Mouse (Mus musculus) right cerebral cortex, postnatal 14 days (tissue): ENCODE measurements around the gene Gm10570.

Experiments used
- DNase-seq: peaks from one replicate; pipeline ENCODE4 v3.0.0; 2022

The Gm10570 gene

GRCm38 (mm10) chr4:130304746-130305145 lies 3.7 kb downstream of the Gm10570 start:
- no peak for DNase-seq

DNA sequence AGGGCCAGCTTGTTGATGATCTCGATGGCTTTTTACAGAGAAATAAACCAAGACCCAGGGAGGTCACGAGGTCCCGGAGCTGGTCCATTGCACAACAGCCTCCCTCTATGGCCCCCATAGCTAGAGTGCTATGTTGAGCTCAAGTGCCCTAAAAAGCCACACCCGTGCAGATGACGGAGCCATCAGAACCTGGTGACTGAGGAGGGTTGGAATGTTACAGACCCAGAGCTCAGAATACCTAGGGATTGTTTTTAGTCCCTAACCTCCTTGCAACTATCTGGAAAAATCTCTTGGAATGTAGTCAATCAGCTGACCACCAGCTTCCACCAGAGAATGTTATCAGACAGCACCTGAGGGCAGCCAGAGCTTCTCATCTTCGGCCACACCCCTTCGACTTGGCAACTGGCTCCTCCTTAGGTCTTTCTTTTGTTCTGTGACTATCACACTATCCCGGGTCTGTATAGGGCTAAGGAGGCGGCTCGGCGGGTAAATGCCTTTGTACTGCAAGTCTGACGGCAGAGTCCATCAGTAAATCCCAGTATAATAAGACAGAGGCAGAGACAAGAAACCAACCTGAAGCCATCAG lies 6.1 kb downstream of the Gm10570 start:
- DNase-seq = no peak

DNA sequence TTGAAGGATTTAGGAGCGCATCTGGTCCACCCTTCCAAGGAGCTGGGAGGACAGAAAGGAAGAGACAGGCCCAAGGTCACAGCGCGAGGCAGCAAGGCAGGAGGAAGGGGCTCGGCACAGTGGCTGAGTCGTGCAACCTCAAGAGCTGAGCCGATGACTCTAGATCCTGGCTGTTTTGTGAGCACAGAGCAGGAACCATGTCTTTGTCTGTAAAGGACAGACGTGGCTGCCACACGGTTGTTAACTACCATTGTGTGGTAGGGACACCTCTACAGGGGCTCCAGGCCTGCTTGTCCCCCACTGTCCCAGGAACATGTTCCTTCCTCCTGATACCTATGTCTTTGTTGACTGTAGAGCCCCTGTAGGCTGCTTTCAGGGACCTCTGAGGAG lies 8.8 kb downstream of the Gm10570 start:
- DNase-seq = no peak

- DNase-seq = no peak
Observed at GRCm38 (mm10) chr4:130298877-130299628, 9.4 kb downstream of the Gm10570 start.

GRCm38 (mm10) chr4:130297123-130297529 lies 11.3 kb downstream of the Gm10570 start:
- DNase-seq = no peak

- DNase-seq = no peak
Observed at GRCm38 (mm10) chr4:130296243-130296965, 12.1 kb downstream of the Gm10570 start.

DNA sequence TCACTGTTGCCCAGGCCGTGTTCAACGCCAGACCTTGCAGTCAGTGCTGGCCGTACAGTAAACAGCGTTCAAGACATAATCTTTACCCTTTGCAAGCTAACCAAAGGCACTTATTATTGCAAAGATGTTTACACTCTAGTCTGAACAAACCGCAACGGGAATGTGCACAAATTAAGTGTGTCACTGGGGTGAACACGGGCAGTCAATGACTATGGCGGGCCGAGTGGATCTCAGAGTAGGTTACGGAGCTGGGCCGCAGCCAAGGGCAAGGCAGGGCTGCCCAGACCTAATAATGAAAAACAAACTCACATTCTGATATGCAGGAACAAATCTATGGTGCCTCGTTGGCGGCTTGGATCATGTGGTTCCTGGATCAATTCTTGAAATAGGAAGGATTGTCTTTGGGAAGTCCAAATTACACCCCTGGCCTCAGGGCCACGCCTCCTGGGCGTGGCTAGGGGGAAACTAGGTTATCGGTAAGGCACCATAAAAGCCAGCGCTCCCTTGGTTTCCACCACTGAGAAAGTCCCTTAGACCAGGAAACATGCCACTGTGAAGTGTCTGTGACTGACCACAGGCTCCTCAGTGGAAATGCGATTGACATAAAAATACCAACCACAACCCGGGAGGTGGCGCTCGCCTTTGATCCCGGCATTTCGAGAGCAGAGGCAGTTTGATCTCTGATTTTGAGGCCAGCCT lies 13.3 kb downstream of the Gm10570 start:
- DNase-seq = no peak

- no peak for DNase-seq
Observed at GRCm38 (mm10) chr4:130294513-130294912, 14.0 kb downstream of the Gm10570 start.

DNA sequence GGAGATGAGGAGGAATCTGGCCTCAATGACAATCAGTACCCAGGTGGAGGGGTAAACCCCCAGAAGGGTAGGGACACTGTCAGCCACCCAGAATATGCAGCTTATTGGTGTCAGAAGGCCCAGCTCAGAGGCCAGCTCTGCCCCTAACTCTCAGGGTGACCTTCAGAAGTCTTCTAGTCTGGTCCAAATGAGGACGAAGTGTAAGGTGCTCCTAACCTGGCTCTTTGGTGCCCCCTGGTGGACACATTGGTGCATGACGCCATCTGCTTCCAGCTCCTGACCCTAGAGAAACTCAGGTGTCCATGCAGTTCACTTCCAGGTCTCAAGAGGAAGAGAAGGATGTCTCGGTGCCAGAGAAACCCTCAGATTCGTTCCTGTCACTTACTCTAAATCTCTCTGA lies 16.2 kb downstream of the Gm10570 start:
- peak; percentile 68 for DNase-seq

DNA sequence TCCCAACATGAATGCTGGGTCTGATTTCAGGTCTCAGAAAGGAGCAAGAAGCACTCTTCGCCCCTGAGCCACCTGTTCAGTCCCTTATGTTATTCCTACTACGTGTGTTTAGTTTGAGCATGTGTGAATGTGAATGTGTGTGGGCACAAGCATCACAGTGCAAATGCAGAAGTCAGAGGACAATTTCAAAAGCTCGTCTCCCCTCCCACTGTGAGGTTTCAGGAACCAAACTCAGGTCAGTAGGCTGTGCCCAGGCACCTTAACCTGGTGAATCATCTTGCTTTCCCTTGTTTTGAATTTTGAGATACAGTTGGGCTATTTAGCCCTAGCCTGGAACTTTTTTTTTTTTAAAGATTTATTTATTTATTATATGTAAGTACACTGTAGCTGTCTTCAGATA lies 18.6 kb downstream of the Gm10570 start:
- no peak for DNase-seq

DNA sequence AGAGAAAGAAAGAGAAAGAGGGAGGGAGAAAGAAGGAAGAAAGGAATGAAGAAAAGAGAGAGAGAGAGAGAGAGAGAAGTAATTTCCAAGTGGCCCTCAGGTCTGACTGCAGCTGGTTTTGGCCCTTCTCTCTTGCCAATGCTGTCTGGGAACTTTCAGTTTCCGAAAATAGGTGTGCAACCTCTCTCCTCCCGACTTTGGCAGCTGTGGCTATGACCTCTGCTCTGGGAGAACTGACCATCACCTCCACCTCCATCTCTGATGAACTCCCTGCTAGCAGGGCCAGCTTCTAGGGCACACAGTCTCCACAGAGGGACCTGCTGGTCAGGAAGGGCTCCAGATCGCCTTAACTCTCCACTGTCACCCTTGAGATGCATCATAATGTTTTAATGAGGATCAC lies 21.9 kb downstream of the Gm10570 start:
- DNase-seq = no peak

DNA sequence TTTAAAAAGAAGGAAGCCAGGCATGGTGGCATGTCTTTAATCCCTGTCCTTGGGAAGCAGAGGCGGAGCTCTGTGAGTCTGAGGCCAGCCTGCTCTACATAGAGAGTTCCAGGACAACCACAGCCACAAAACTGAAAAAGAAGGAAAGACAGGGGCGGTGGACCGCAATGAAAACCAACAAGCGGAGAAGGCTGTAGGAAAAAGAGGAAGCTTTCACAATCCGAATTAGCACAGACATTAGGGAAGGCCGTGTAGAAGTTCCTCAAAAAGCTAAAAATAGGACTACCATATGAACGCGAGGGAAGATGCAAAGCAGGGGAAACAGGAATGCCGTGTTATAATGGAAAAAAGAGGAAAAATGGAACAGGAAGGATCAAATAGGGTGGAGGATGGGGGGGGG lies 24.6 kb downstream of the Gm10570 start:
- DNase-seq = no peak

- no peak for DNase-seq
Observed at GRCm38 (mm10) chr4:130282856-130283255, 25.6 kb downstream of the Gm10570 start.

GRCm38 (mm10) chr4:130279105-130279504 lies 29.4 kb downstream of the Gm10570 start, which contains the start of gene Serinc2:
Serinc2 (minus strand) TSS chr4:130279205.
- no peak for DNase-seq

DNA sequence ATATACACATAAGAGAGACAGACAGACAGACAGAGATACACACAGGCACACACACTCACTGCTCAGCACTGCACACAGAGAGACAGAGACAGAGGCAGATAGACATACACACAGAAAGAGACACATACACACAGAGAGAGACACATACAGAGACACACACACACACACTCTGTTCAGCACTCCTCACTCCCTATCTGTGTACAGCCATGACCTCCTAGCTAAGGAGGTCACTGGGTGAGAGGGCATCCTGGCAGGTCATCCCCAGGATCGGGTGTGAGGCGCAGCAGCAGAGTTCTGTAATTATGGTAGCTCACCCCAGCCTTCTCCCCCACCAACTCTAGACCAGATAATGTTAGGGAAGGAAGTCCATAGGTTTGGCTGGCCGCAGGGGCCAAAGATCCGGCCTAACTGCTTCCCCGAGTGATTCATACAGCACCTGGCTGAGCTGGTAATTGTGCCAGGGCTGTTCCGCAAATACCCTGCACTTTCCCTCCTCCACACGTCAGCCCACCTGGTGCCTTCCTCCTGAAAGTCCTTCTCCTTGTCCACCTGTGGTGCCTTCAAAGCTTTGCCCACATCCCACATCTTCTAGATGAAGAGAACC lies 31.8 kb downstream of the Gm10570 start:
- DNase-seq = no peak

DNA sequence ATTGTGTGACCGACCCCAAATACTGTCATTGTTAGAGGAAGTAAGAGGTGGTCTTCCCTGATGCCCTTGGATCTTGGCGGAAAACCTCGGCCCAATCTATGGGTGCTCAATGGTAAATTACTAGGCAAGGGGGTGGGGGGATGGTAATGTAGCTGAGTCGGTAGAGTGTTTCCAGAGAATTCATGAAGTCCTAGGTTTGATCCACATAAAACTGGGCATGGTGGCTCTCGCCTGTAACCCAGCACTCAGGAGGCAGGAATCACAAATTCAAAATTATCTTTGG lies 32.7 kb downstream of the Gm10570 start:
- no peak for DNase-seq

GRCm38 (mm10) chr4:130275016-130275822 lies 33.3 kb downstream of the Gm10570 start:
- DNase-seq = no peak

DNA sequence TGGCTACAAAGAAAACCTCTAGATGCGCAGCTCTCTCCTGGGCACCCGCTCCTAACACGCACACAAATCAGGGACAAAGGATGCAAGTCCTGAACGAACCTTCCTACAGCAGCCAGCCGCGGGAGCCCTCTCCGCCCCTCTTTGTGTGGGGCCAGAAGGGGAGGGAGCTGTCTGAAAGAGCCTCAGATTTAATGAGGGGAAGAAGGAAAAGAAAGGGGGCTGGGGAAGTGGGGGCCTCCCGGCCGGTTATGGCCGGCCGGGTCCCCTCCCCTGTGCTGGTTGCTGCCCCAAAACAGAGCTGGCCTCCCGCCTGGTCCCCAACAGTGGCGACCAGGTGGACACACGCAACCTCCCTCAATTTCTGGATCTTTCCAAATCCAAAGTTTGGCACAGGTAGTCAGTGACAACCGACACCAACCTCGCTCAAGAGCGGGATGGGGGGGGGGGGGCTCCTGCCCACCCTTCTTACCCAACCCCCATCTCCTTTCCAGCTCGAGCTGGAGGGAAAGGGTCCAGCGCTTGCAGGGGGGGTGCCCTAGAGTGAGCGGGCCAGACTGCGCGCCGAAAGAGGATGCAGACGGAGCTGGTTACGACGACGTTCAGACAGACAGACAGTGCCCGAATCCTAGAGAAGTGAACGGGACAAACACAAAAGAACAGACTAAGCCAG lies 34.0 kb downstream of the Gm10570 start:
- DNase-seq = no peak

GRCm38 (mm10) chr4:130273698-130274345 lies 34.7 kb downstream of the Gm10570 start:
- DNase-seq = peak; percentile 19

DNA sequence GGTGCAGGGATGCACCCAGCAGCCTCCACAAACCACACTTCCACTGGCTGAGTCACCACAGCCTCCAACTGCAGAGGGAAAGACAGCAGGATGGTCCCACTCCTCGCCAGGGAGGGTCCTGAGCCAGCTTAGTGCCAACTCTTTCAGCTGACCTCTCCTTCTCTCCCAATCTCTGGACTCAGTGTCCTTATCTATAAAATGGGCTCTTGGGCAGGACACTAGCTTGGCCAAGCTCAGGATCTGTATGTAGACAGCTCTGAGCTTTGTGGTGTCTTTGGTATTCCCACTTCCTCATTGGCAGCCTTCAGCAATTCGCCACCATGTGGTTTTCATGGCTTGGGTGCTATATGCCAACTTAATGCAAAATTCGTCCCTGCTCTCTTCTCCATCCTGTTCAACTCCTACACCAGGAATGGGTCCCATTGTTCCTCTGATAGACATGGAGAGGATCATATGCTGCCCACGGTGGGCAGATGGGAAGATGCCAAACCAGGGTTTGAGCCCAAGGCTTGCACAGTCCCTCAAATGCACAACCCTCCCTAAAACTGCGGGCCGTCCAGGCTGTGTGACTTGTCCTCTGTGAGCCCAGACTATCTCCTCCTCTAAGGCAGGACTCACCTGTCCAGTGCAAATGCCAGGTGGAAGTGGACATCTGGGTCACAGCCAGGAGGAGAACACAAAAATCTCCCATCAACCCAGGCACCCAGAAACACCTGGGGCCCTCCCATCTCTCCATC lies 37.7 kb downstream of the Gm10570 start:
- no peak for DNase-seq
